Mouse (Mus musculus) liver, postnatal 0 days (tissue): Measurements from ENCODE around the gene Ranbp10.

Experiments
- CTCF ChIP-seq: sonication (generic); IDR thresholded peaks from 2 replicates; pipeline ENCODE4 v1.5.1; 2016; ENCODE audit warnings: antibody characterized with exemption, low read depth
- EP300 ChIP-seq: IDR thresholded peaks from 2 replicates; pipeline ENCODE4 v1.6.1; 2016; ENCODE audit warnings: antibody characterized with exemption, low read depth, mild to moderate bottlenecking

DNA sequence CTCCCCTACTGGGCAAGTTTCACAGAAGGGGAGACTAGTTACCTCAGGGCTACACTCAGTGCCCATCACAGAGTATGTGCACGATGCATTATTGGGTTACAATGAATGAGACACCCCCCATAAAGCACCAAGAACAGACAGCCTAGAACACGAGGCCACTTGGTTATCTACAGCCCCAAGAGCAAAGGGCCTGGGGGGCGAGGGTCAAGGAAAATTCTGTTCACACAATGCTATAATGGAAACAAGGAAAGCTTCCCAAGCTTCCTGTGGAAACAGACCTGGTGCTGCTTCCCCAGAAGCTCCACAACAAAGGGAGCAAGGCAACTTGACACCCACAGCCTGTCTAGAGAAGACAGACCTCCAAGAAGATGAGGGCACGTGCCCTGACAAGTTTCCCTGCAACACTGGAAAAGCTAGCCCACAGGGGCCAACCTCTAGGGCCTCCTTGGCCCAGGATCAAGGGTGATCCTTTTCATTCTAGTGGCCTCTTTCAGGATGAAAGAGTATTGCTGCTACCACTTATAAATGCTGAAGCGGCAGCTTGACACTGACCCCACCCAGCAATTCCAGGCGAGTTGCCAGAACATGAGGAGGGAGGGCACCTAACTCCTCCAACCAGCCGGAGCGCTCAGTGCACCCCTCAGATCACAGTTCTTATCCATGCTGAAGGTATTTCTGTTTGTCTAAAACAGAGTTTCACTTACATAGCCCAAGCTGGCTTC lies 27.9 kb downstream of the Ranbp10 start:
- TF ChIP-seq CTCF (no peak), EP300 (peak; percentile 72)
